Mouse (Mus musculus): ENCODE measurements around the gene Cope.

GRCm38 (mm10) chr8:70286737-70287136, 15.6 kb upstream of the Cope start:
- TF ChIP-seq POLR2A (IDR thresholded peaks at IDR 0.05; ENCODE audit: borderline replicate concordance, extremely low read depth, insufficient read depth, insufficient read length, poor library complexity, severe bottlenecking) (no peak), CTCF (IDR thresholded peaks at IDR 0.05; ENCODE audit: borderline replicate concordance, extremely low read depth, insufficient read depth, insufficient read length) (peak; percentile 40; the same call in 1 of the 2 replicates)

All from brain, embryonic 14.5 days (tissue).